Mouse (Mus musculus): Measurements from ENCODE around the gene Dnase2b. TPM values are rescaled to one million over a fixed set of nuclear protein-coding genes. Genes with fewer than 3 reads are reported as not detected.

The Dnase2b gene
- total and polyA plus RNA-seq, 2 experiments from 2014 or later: not detected

DNA sequence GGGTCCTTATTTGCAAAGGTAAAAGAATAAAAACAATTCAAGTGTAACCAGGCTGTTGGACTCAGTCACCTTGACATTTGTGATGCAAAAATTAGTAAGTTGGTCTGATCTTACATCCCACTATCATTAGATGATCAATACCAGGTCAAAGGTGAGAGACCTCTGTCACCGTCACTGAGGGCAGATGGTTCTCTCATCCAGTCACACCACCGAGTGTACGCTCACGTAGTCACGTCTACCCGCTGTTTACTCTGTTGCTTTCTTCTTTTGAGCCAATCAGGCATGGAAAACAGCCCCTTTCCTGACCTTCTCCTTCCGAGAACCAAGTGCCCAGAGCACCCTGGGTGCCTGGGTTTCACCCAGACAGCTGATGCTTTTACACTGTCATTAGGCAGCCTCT is 24.2 kb downstream of the Dnase2b start:
- Histone ChIP-seq H3K4me1 (ENCODE audit: insufficient read depth, low read length) (no peaks in the 10 kb centered on the region), H3K36me3 (ENCODE audit: insufficient read depth, low read length) (no peaks in the 10 kb centered on the region), H3K27me3 (ENCODE audit: insufficient read depth, low read length) (no peaks in the 10 kb centered on the region), H3K9ac (replicated peaks; ENCODE audit: low read length, poor library complexity, severe bottlenecking) (no peak overlapping the region), H3K27ac (ENCODE audit: low read depth, low read length) (no peak overlapping the region), H3K9me3 (ENCODE audit: low read length) (no peaks in the 10 kb centered on the region), H3K4me3 (ENCODE audit: low read depth, low read length) (no peak overlapping the region), H3K4me2 (ENCODE audit: low read depth, low read length, poor library complexity, severe bottlenecking) (no peak overlapping the region)
- DNase-seq (ENCODE audit: low spot score) (no peak), ATAC-seq (ENCODE audit: low FRiP score) (no peak)
- 90% methylated on average over 7 of the region's 7 CpGs for WGBS
- TF ChIP-seq CTCF (IDR thresholded peaks at IDR 0.05): no peak

DNA sequence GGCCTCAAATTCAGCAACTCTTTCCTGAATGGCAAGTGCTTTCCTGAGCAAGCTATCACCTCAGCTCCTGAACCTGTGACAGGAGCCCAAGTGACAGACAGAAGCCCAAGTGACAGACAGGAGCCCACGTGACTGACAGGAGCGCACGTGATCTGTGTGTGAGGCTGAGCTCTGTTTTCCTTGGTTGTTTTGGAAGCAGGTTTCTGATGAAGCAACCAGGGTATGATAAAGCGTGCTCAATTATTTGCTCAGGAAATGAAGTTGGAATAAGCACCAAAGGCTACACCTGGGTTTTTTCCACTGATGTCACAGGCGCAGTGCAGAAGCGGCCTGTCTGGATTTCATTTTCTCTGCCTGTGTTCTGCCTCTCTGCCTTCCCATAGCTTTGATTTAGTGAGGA is 25.9 kb downstream of the Dnase2b start:
- Histone ChIP-seq H3K4me3 (ENCODE audit: low read depth, low read length) (no peak overlapping the region), H3K4me2 (ENCODE audit: low read depth, low read length, poor library complexity, severe bottlenecking) (no peak overlapping the region), H3K9ac (replicated peaks; ENCODE audit: low read length, poor library complexity, severe bottlenecking) (0 out of 2 replicates have a peak overlapping the region, but pooled peaks have one; percentile 13), H3K4me1 (ENCODE audit: insufficient read depth, low read length) (no peaks in the 10 kb centered on the region), H3K9me3 (ENCODE audit: low read length) (no peaks in the 10 kb centered on the region), H3K27ac (ENCODE audit: low read depth, low read length) (no peak overlapping the region), H3K27me3 (ENCODE audit: insufficient read depth, low read length) (no peaks in the 10 kb centered on the region), H3K36me3 (ENCODE audit: insufficient read depth, low read length) (no peaks in the 10 kb centered on the region)
- WGBS: 80% methylated on average over 6 of the region's 6 CpGs
- DNase-seq (ENCODE audit: low spot score) (no peak), ATAC-seq (ENCODE audit: low FRiP score) (no peak)
- no peak for TF ChIP-seq CTCF (IDR thresholded peaks at IDR 0.05)

GRCm38 (mm10) chr3:146586616-146587015 is 28.8 kb downstream of the Dnase2b start:
- ATAC-seq (ENCODE audit: low FRiP score): no peak
- WGBS: 95% methylated on average over 14 of the region's 14 CpGs

DNA sequence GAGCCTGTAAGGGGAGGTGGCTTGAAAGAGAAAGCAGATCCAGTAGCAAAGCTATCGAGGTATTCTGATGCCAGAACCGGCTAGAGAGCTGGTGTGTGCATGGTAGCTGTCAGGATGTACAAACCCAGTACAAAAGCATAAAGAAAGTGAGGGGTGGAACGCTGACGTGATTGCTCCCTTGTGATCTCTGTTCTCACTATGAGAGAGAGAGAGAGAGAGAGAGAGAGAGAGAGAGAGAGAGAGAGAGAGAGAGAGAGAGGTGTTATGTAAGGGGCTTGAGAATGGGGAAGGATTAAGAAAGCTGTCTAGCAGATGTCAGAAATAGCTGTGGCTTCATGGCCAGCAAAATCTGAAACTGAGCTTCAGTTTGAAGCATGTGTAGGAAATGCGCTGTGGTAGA is 31.5 kb downstream of the Dnase2b start:
- ATAC-seq (ENCODE audit: low FRiP score): no peak
- Histone ChIP-seq H3K4me2 (ENCODE audit: low read depth, low read length, poor library complexity, severe bottlenecking) (no peak overlapping the region), H3K4me3 (ENCODE audit: low read depth, low read length) (no peak overlapping the region), H3K36me3 (ENCODE audit: insufficient read depth, low read length) (no peaks in the 10 kb centered on the region), H3K9me3 (ENCODE audit: low read length) (no peaks in the 10 kb centered on the region), H3K27ac (ENCODE audit: low read depth, low read length) (no peak overlapping the region), H3K9ac (replicated peaks; ENCODE audit: low read length, poor library complexity, severe bottlenecking) (no peak overlapping the region), H3K27me3 (ENCODE audit: insufficient read depth, low read length) (no peaks in the 10 kb centered on the region), H3K4me1 (ENCODE audit: insufficient read depth, low read length) (no peaks in the 10 kb centered on the region)
- no peak for TF ChIP-seq CTCF (IDR thresholded peaks at IDR 0.05)
- 64% methylated on average over 5 of the region's 5 CpGs for WGBS
- no peak for DNase-seq (ENCODE audit: low spot score)

More at GRCm38 (mm10) chr3:146586616-146587015, 28.8 kb downstream of the Dnase2b start:
- H3K27me3 ChIP-seq (ENCODE audit: insufficient read depth, low read length): no peaks in the 10 kb centered on the region
- H3K9ac ChIP-seq (replicated peaks; ENCODE audit: low read length, poor library complexity, severe bottlenecking): no peak overlapping the region
- no peak overlapping the region for H3K4me3 ChIP-seq (ENCODE audit: low read depth, low read length)
- TF ChIP-seq CTCF (IDR thresholded peaks at IDR 0.05): no peak
- no peak overlapping the region for H3K4me2 ChIP-seq (ENCODE audit: low read depth, low read length, poor library complexity, severe bottlenecking)
- no peaks in the 10 kb centered on the region for H3K9me3 ChIP-seq (ENCODE audit: low read length)
- H3K36me3 ChIP-seq (ENCODE audit: insufficient read depth, low read length): no peaks in the 10 kb centered on the region
- no peak overlapping the region for H3K27ac ChIP-seq (ENCODE audit: low read depth, low read length)
- DNase-seq (ENCODE audit: low spot score): no peak
- H3K4me1 ChIP-seq (ENCODE audit: insufficient read depth, low read length): no peaks in the 10 kb centered on the region

GRCm38 (mm10) chr3:146583478-146583877 is 31.9 kb downstream of the Dnase2b start:
- DNase-seq (ENCODE audit: low spot score): no peak
- no peak overlapping the region for H3K4me3 ChIP-seq (ENCODE audit: low read depth, low read length)
- WGBS: 81% methylated on average over 4 of the region's 4 CpGs

GRCm38 (mm10) chr3:146580039-146580729 is 35.2 kb downstream of the Dnase2b start:
- no peak overlapping the region for H3K4me3 ChIP-seq (ENCODE audit: low read depth, low read length)
- WGBS: 88% methylated on average over 3 of the region's 3 CpGs
- no peaks in the 10 kb centered on the region for H3K36me3 ChIP-seq (ENCODE audit: insufficient read depth, low read length)
- H3K9me3 ChIP-seq (ENCODE audit: low read length): no peaks in the 10 kb centered on the region
- no peaks in the 10 kb centered on the region for H3K27me3 ChIP-seq (ENCODE audit: insufficient read depth, low read length)
- H3K9ac ChIP-seq (replicated peaks; ENCODE audit: low read length, poor library complexity, severe bottlenecking): no peak overlapping the region
- H3K4me2 ChIP-seq (ENCODE audit: low read depth, low read length, poor library complexity, severe bottlenecking): no peak overlapping the region
- DNase-seq (ENCODE audit: low spot score) (no peak), ATAC-seq (ENCODE audit: low FRiP score) (no peak)
- no peak overlapping the region for H3K27ac ChIP-seq (ENCODE audit: low read depth, low read length)
- TF ChIP-seq CTCF (IDR thresholded peaks at IDR 0.05): no peak
- H3K4me1 ChIP-seq (ENCODE audit: insufficient read depth, low read length): no peaks in the 10 kb centered on the region

More at GRCm38 (mm10) chr3:146583478-146583877, 31.9 kb downstream of the Dnase2b start:
- Histone ChIP-seq H3K9ac (replicated peaks; ENCODE audit: low read length, poor library complexity, severe bottlenecking) (no peak overlapping the region), H3K36me3 (ENCODE audit: insufficient read depth, low read length) (no peaks in the 10 kb centered on the region), H3K4me1 (ENCODE audit: insufficient read depth, low read length) (no peaks in the 10 kb centered on the region), H3K27ac (ENCODE audit: low read depth, low read length) (no peak overlapping the region), H3K27me3 (ENCODE audit: insufficient read depth, low read length) (no peaks in the 10 kb centered on the region), H3K4me2 (ENCODE audit: low read depth, low read length, poor library complexity, severe bottlenecking) (no peak overlapping the region), H3K9me3 (ENCODE audit: low read length) (no peaks in the 10 kb centered on the region)
- no peak for ATAC-seq (ENCODE audit: low FRiP score)
- TF ChIP-seq CTCF (IDR thresholded peaks at IDR 0.05): no peak
